Mouse (Mus musculus): ENCODE measurements around the gene Shb.

- TF ChIP-seq CTCF (IDR thresholded peaks at IDR 0.05; ENCODE audit: low read depth) (no peak), EP300 (IDR thresholded peaks at IDR 0.05; ENCODE audit: low read depth) (no peak)
These were observed 93.0 kb downstream of the Shb start for GRCm38 (mm10) chr4:45439281-45439680.

All from heart, postnatal 0 days (tissue).